Mouse (Mus musculus): ENCODE measurements at regions not wholly inside any gene's neighbourhood (a gene's known extent, or its start where the extent isn't known, plus 50 kb on each side); places are given as distances from the start of the nearest gene placed in this dataset.

DNA sequence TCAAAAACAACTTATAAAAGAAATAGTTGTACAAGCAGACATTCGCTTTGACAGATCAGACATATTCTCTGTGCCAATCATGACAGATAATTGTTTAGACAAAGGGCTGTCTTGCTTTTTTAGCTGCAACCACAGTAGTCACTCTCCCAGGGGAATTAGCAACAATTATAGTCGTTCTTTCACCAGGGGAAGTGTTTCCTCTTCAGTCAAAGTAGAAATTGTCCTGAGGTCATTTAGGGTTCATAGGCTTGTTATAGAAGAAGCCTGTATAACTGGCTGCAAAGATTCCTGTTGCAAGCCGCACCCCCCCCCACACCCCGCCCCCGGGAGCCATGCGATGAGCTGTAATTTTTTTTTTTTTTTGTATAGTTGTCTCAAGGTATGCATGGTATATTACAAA lies 68.2 kb upstream of the Ptger4 start:
- TF ChIP-seq POLR2A (IDR thresholded peaks at IDR 0.05; ENCODE audit: insufficient read depth, low read depth, low read length) (no peak), CTCF (IDR thresholded peaks at IDR 0.05; ENCODE audit: insufficient read depth, low read depth, low read length) (no peak)
- H3K27ac ChIP-seq (ENCODE audit: insufficient read depth, low read depth, low read length), result no peak overlapping the region
- WGBS, result 81% methylated on average over 6 of the region's 6 CpGs
- H3K4me1 ChIP-seq (ENCODE audit: control insufficient read depth, insufficient read depth, low read length), result no peaks in the 10 kb centered on the region
- H3K4me3 ChIP-seq (ENCODE audit: insufficient read depth, low read depth, low read length), result no peak overlapping the region

DNA sequence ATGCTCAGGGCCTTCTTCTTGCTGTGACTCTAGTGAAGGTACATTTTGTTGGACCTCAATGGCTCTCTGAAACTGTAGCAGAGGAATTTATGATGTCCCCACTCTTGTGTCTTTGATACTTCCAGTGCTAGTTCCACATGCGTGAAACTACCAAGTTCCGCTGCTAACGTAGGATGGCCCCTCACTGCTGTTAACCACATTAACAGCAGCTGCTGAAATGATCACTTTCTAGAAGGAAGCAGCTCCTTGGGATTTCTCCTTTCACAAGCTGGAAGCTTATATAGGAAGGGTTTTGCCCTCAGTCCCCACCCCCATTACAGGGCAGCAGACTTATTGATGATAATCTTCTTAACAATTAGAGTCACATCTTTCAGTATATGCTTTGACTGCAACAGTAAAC lies 66.0 kb upstream of the Ptger4 start:
- Histone ChIP-seq H3K27ac (ENCODE audit: insufficient read depth, low read depth, low read length) (no peak overlapping the region), H3K4me3 (ENCODE audit: insufficient read depth, low read depth, low read length) (no peak overlapping the region), H3K4me1 (ENCODE audit: control insufficient read depth, insufficient read depth, low read length) (no peaks in the 10 kb centered on the region)
- no peak for TF ChIP-seq CTCF (IDR thresholded peaks at IDR 0.05; ENCODE audit: insufficient read depth, low read depth, low read length)
- TF ChIP-seq POLR2A (IDR thresholded peaks at IDR 0.05; ENCODE audit: insufficient read depth, low read depth, low read length), result no peak
- 98% methylated on average over 3 of the region's 3 CpGs for WGBS

DNA sequence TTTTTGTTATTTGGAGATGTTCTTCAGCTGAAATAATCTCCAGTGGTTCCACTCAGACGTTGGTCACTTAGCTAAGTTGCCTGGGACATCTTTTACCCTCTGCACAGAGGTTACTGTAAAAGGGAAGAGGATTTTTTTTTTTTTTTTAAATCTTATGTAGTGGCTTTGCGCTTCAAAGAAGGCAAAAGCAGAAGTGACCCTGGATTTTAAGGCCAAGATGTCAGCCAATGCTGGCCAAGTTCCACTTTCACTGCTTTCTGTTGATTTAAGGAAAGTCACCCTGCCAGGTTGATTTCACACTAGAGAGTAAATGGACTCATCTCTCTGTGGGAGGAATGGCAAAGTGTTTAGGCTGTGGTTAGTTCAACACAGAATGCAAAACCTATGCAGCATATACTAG lies 58.4 kb upstream of the Ptger4 start:
- Histone ChIP-seq H3K27ac (ENCODE audit: insufficient read depth, low read depth, low read length) (no peak overlapping the region), H3K4me1 (ENCODE audit: control insufficient read depth, insufficient read depth, low read length) (0 out of 2 replicates have a peak, but pooled peaks cover 2% of the 10 kb centered on the region), H3K4me3 (ENCODE audit: insufficient read depth, low read depth, low read length) (no peak overlapping the region)
- TF ChIP-seq POLR2A (IDR thresholded peaks at IDR 0.05; ENCODE audit: insufficient read depth, low read depth, low read length) (no peak), CTCF (IDR thresholded peaks at IDR 0.05; ENCODE audit: insufficient read depth, low read depth, low read length) (no peak)
- 89% methylated on average over 2 of the region's 2 CpGs for WGBS

GRCm38 (mm10) chr15:5299807-5300206 lies 55.8 kb upstream of the Ptger4 start:
- Histone ChIP-seq H3K4me1 (ENCODE audit: control insufficient read depth, insufficient read depth, low read length) (0 out of 2 replicates have a peak, but pooled peaks cover 2% of the 10 kb centered on the region), H3K4me3 (ENCODE audit: insufficient read depth, low read depth, low read length) (no peak overlapping the region), H3K27ac (ENCODE audit: insufficient read depth, low read depth, low read length) (no peak overlapping the region)
- TF ChIP-seq CTCF (IDR thresholded peaks at IDR 0.05; ENCODE audit: insufficient read depth, low read depth, low read length) (no peak), POLR2A (IDR thresholded peaks at IDR 0.05; ENCODE audit: insufficient read depth, low read depth, low read length) (no peak)
- 16% methylated on average over 1 of the region's 1 CpGs for WGBS

GRCm38 (mm10) chr15:5296949-5297348 lies 53.0 kb upstream of the Ptger4 start:
- Histone ChIP-seq H3K27ac (ENCODE audit: insufficient read depth, low read depth, low read length) (no peak overlapping the region), H3K4me3 (ENCODE audit: insufficient read depth, low read depth, low read length) (no peak overlapping the region), H3K4me1 (ENCODE audit: control insufficient read depth, insufficient read depth, low read length) (0 out of 2 replicates have a peak, but pooled peaks cover 2% of the 10 kb centered on the region)
- no peak for TF ChIP-seq CTCF (IDR thresholded peaks at IDR 0.05; ENCODE audit: insufficient read depth, low read depth, low read length)
- no peak for TF ChIP-seq POLR2A (IDR thresholded peaks at IDR 0.05; ENCODE audit: insufficient read depth, low read depth, low read length)
- 93% methylated on average over 2 of the region's 2 CpGs for WGBS
